Mouse (Mus musculus): ENCODE results near the gene Ifna7. TPM values are rescaled to one million over a fixed set of nuclear protein-coding genes. Genes with fewer than 3 reads are reported as not detected.

Gene Ifna7
- polyA plus RNA-seq, 1 experiment: not detected

- DNase-seq (ENCODE audit: low spot score): no peak
These were observed 24.0 kb downstream of the Ifna7 start for GRCm38 (mm10) chr4:88840058-88840457.

DNA sequence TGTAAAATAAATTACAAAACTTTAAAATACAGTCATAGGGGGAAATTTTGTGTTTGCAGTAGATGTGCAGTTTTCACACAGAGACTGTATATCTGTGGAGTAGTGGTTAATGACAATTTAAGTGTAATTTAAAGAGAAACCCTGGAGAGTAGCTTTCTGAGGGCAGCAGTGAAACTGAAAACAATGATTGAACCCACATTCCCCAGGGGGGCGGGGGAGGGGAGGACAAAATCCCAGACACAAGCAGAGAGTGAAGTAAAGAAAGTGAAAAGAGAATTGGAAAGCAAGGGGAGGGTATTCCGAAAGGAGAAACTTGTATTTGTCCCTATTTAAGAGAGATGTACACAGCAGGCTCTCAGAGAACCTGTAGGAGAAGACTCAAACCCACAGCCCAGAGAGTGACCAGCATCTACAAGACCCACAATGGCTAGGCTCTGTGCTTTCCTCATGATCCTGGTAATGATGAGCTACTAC, 25.4 kb downstream of the Ifna7 start, which contains the start of gene Ifna4:
Ifna4 (plus strand) TSS at position 424 of the 474 bp plus-strand sequence.
- no peak for DNase-seq (ENCODE audit: low spot score)

- DNase-seq (ENCODE audit: low spot score): no peak
These were observed 29.3 kb downstream of the Ifna7 start for GRCm38 (mm10) chr4:88845334-88845733.

DNA sequence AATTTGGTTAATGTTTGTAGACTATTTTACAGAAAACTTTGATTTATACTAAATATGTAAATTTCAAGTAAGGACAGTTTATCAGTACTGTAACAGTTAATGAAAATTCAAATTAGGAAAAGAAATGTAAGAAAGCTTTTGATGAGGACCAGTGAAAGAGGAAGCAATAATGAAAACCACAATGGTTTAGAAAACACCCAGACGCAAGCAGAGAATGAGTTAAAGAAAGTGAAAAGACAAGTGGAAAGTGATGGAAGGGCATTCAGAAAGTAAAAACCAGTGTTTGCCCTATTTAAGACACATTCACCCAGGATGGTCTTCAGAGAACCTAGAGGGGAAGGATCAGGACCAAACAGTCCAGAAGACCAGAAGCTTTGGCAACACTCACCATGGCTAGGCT, 33.7 kb downstream of the Ifna7 start, which contains the start of gene Ifna1:
Ifna1 (plus strand) TSS at position 390 of the 400 bp plus-strand sequence.
- no peak for DNase-seq (ENCODE audit: low spot score)

DNA sequence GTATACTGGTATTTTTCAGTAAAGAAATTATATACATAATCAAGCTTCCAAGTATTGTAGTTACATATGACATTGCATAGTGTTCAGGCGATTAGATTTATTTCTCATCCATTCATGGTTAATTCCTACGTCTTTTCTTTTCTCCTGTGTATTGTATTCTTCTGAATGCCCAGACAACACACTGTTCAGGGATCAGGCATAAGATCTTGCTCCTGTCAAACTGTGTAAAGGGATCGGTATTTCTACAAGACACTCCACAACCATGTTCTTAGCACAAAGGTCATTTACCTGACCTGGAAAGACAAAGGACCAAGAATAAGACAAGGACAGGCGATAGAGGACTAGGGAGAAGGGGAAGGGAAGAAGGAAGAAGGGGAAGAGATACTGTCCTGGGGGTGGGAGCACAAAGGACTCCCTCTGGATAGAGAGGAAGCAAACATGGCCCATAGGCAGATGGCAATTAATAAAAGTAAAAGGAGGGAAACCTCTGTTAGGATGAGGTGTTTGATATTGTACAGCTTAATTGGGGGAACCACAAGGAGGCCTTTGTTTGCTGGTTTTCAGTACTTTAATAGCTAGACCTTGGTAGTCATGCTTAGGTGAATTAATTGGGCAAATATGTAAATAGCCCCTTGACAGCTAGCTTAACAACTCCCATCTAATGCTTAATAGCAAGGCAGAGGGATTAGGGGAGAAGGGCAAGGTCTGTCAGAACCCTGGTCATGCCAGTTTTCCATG, 35.2 kb downstream of the Ifna7 start:
- DNase-seq (ENCODE audit: low spot score): no peak

DNA sequence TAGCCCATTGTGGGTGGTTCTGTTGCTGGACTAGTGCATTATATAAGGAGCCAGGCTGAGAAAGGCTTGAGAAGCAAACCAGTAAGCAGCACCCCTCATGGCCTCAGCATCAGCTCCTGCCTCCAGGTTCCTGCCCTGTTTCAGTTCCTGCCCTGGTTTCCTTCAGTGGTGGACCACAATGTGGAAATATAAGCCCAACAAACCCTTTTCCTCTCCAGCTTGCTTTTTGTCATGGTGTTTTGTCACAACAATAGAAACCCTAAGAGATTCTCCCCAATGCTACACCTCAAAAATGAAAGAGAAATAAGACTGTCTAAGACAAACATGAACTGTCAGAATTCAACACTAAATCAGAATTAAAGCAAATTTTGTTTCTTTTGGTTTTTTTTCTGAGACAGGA, 43.2 kb downstream of the Ifna7 start:
- DNase-seq (ENCODE audit: low spot score): no peak

- DNase-seq (ENCODE audit: low spot score): no peak
These were observed 47.3 kb downstream of the Ifna7 start for GRCm38 (mm10) chr4:88863309-88863708.

- DNase-seq (ENCODE audit: low spot score): no peak
These were observed 48.6 kb downstream of the Ifna7 start for GRCm38 (mm10) chr4:88864599-88864998.

- no peak for DNase-seq (ENCODE audit: low spot score)
These were observed 49.1 kb downstream of the Ifna7 start for GRCm38 (mm10) chr4:88865011-88865569.

Other genes with a start within 250 kb of the Ifna7 start
- not detected in 2 replicates for gene Ifna14, start 244.4 kb upstream of the Ifna7 start, polyA plus RNA-seq (2012; rRNA removed)
- gene Ifna9, start 223.8 kb upstream of the Ifna7 start, polyA plus RNA-seq (2012; rRNA removed): not detected in 2 replicates
- gene Ifna12, start 212.9 kb upstream of the Ifna7 start, polyA plus RNA-seq (2012; rRNA removed): not detected in 2 replicates
- gene C87499, start 181.8 kb upstream of the Ifna7 start, polyA plus RNA-seq (2012; rRNA removed): not detected in 2 replicates
- gene Ifna13, start 171.8 kb upstream of the Ifna7 start, polyA plus RNA-seq (2012; rRNA removed): not detected in 2 replicates
- not detected in 2 replicates for gene Ifna16, start 139.3 kb upstream of the Ifna7 start, polyA plus RNA-seq (2012; rRNA removed)
- gene Ifna2, start 132.3 kb upstream of the Ifna7 start, polyA plus RNA-seq (2012; rRNA removed): not detected in 2 replicates
- gene Ifnab, start 124.9 kb upstream of the Ifna7 start, polyA plus RNA-seq (2012; rRNA removed): not detected in 2 replicates
- gene Gm26566, start 94.4 kb upstream of the Ifna7 start, polyA plus RNA-seq (2012; rRNA removed): 0.25 and 0.66 TPM in 2 replicates
- gene Klhl9, start 93.8 kb upstream of the Ifna7 start, polyA plus RNA-seq (2012; rRNA removed): 40.0 and 42.0 TPM in 2 replicates
- not detected in 2 replicates for gene Gm13271, start 61.4 kb upstream of the Ifna7 start, polyA plus RNA-seq (2012; rRNA removed)
- 0.04 and 0.10 TPM in 2 replicates for gene Gm13283, start 56.1 kb upstream of the Ifna7 start, polyA plus RNA-seq (2012; rRNA removed)
- gene Gm13290, start 42.4 kb upstream of the Ifna7 start, polyA plus RNA-seq (2012; rRNA removed): 0.07 TPM in 1 of 2 replicates, not detected in the other
- not detected in 2 replicates for gene Gm13289, start 39.3 kb upstream of the Ifna7 start, polyA plus RNA-seq (2012; rRNA removed)
- gene Gm13272, start 36.4 kb upstream of the Ifna7 start, polyA plus RNA-seq (2012; rRNA removed): not detected in 2 replicates
- 0.12 TPM in 1 of 2 replicates, not detected in the other for gene Ifnz, start 34.1 kb upstream of the Ifna7 start, polyA plus RNA-seq (2012; rRNA removed)
- not detected in 2 replicates for gene Gm13276, start 30.5 kb upstream of the Ifna7 start, polyA plus RNA-seq (2012; rRNA removed)
- not detected in 2 replicates for gene Gm13277, start 27.6 kb upstream of the Ifna7 start, polyA plus RNA-seq (2012; rRNA removed)
- not detected in 2 replicates for gene Gm13278, start 24.7 kb upstream of the Ifna7 start, polyA plus RNA-seq (2012; rRNA removed)
- not detected in 2 replicates for gene Gm13275, start 21.7 kb upstream of the Ifna7 start, polyA plus RNA-seq (2012; rRNA removed)
- gene Gm13279, start 18.8 kb upstream of the Ifna7 start, polyA plus RNA-seq (2012; rRNA removed): not detected in 2 replicates
- gene Gm13285, start 16.6 kb upstream of the Ifna7 start, polyA plus RNA-seq (2012; rRNA removed): 0.07 TPM in 1 of 2 replicates, not detected in the other
- gene Gm13287, start 13.0 kb upstream of the Ifna7 start, polyA plus RNA-seq (2012; rRNA removed): 0.15 TPM in 1 of 2 replicates, not detected in the other
- 0.01 TPM in 1 of 2 replicates, not detected in the other for gene Gm13288, start 10.7 kb upstream of the Ifna7 start, polyA plus RNA-seq (2012; rRNA removed)
- gene Ifna11, start 3.7 kb downstream of the Ifna7 start, polyA plus RNA-seq (2012; rRNA removed): not detected in 2 replicates
- gene Ifna6, start 11.2 kb downstream of the Ifna7 start, polyA plus RNA-seq (2012; rRNA removed): not detected in 2 replicates
- not detected in 2 replicates for gene Ifna5, start 19.3 kb downstream of the Ifna7 start, polyA plus RNA-seq (2012; rRNA removed)
- not detected in 2 replicates for gene Ifna4, start 25.6 kb downstream of the Ifna7 start, polyA plus RNA-seq (2012; rRNA removed)
- gene Ifna1, start 33.9 kb downstream of the Ifna7 start, polyA plus RNA-seq (2012; rRNA removed): not detected in 2 replicates
- gene Ifne, start 64.0 kb downstream of the Ifna7 start, polyA plus RNA-seq (2012; rRNA removed): 0.48 and 0.80 TPM in 2 replicates

Data from urinary bladder, adult 2 months (tissue).